Mouse (Mus musculus): ENCODE data around the gene Hoxc10. TPM values are rescaled to one million over a fixed set of nuclear protein-coding genes. Genes with fewer than 3 reads are reported as not detected.

The Hoxc10 gene
- polyA plus RNA-seq, 1 experiment from 2014 or later: not detected

DNA sequence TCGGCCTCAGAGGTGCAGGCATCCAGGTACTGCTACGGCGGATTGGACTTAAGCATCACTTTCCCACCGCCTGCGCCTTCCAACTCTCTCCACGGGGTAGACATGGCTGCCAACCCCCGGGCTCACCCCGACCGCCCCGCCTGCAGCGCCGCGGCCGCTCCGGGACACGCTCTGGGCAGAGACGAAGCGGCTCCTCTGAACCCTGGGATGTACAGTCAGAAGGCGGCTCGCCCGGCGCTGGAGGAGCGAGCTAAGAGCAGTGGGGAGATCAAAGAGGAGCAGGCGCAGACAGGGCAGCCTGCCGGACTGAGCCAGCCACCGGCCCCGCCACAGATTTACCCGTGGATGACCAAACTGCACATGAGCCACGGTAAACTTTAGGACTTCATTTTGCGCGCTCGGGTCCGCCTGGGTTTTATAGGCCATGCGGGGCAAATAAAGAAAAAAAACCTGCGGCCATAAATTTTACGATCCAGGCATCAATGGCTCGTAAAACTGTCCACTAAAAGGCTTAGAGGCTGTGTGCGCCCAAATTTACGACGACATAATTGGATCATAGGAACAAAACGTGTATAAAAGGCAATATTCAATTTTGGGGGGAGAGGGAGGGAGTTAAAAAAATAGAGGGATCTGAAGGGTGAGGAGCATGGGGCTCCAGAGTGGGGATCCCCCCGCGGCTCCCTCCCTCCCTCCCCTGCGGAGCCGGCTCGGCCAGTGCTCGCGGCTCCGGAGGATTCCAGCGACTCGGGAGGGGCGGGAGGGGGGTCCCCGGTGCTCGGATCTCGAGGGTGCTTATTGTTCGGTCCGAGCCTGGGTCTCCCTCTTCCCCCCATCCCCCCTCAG, 47.8 kb downstream of the Hoxc10 start:
- peak; percentile 56; the same call in 1 of the 2 replicates for ATAC-seq (replicated peaks)
- peaks cover 98% of the 10 kb centered on the region for H3K27me3 ChIP-seq (replicated peaks)
- no peak overlapping the region for H3K27ac ChIP-seq

DNA sequence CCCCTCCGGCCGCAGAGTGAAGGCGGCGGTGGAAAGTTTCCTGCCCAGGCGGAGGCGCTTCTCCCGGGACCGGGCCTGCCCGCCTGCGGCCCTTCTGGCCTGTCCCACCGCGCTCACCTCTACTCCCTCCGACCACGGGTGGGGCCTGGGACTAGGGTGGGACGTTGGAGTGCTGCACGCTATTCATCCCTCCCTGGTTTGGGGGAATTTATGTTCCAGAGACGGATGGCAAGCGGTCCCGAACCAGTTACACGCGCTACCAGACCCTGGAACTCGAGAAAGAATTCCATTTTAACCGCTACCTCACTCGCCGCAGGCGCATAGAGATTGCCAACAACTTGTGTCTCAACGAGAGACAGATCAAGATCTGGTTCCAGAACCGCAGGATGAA, 48.4 kb downstream of the Hoxc10 start:
- no peak overlapping the region for H3K4me2 ChIP-seq
- no peak overlapping the region for H3K9ac ChIP-seq
- H3K27ac ChIP-seq: no peak overlapping the region

More for the DNA sequence above, 47.8 kb downstream of the Hoxc10 start:
- Histone ChIP-seq H3K4me2 (peak overlapping the region; percentile 29), H3K36me3 (replicated peaks) (no peaks in the 10 kb centered on the region), H3K9ac (no peak overlapping the region), H3K4me3 (peak overlapping the region; percentile 16), H3K9me3 (no peaks in the 10 kb centered on the region), H3K4me1 (peaks cover 7% of the 10 kb centered on the region; the same call in 1 of the 2 replicates)
- under 1% methylated on average over 57 of the region's 57 CpGs for WGBS

GRCm38 (mm10) chr15:103015406-103016166, 49.0 kb downstream of the Hoxc10 start:
- no peak overlapping the region for H3K4me3 ChIP-seq
- H3K4me2 ChIP-seq: no peak overlapping the region
- no peak overlapping the region for H3K27ac ChIP-seq
- H3K36me3 ChIP-seq (replicated peaks): no peaks in the 10 kb centered on the region
- H3K9me3 ChIP-seq: no peaks in the 10 kb centered on the region
- H3K4me1 ChIP-seq: peaks cover 7% of the 10 kb centered on the region; the same call in 1 of the 2 replicates
- H3K27me3 ChIP-seq (replicated peaks): peaks cover 98% of the 10 kb centered on the region
- ATAC-seq (replicated peaks): no peak
- H3K9ac ChIP-seq: no peak overlapping the region
- 1% methylated on average over 19 of the region's 19 CpGs for whole genome bisulfite sequencing

More for the DNA sequence above, 48.4 kb downstream of the Hoxc10 start:
- no peaks in the 10 kb centered on the region for H3K9me3 ChIP-seq
- H3K4me1 ChIP-seq: peaks cover 7% of the 10 kb centered on the region; the same call in 1 of the 2 replicates
- no peak overlapping the region for H3K4me3 ChIP-seq
- ATAC-seq (replicated peaks): no peak
- no peaks in the 10 kb centered on the region for H3K36me3 ChIP-seq (replicated peaks)
- 1% methylated on average over 28 of the region's 28 CpGs for WGBS
- peaks cover 98% of the 10 kb centered on the region for H3K27me3 ChIP-seq (replicated peaks)

GRCm38 (mm10) chr15:103018636-103019035, 52.0 kb downstream of the Hoxc10 start, which contains the start of gene Hoxc4:
Gene Hoxc4, plus strand, starts transcription at chr15:103018934.
- no peak within 1 kb of the TSS for H3K4me2 ChIP-seq
- H3K9me3 ChIP-seq: no peaks in the 10 kb centered on the region
- peaks cover 99% of the 10 kb centered on the region for H3K27me3 ChIP-seq (replicated peaks)
- H3K4me3 ChIP-seq: no peak within 1 kb of the TSS
- no peak within 1 kb of the TSS for H3K27ac ChIP-seq
- ATAC-seq (replicated peaks): no peak
- WGBS: 4% methylated on average over 9 of the region's 9 CpGs
- no peak within 1 kb of the TSS for H3K9ac ChIP-seq
- H3K36me3 ChIP-seq (replicated peaks): no peaks in the 10 kb centered on the region
- H3K4me1 ChIP-seq: peaks cover 7% of the 10 kb centered on the region; the same call in 1 of the 2 replicates

GRCm38 (mm10) chr15:103020899-103021418, 54.4 kb downstream of the Hoxc10 start:
- no peak for ATAC-seq (replicated peaks)
- H3K4me2 ChIP-seq: no peak overlapping the region
- peaks cover 99% of the 10 kb centered on the region for H3K27me3 ChIP-seq (replicated peaks)
- WGBS: 0% methylated on average over 8 of the region's 8 CpGs
- no peak overlapping the region for H3K4me3 ChIP-seq
- H3K9me3 ChIP-seq: no peaks in the 10 kb centered on the region
- H3K27ac ChIP-seq: no peak overlapping the region
- H3K4me1 ChIP-seq: no peaks in the 10 kb centered on the region
- no peak overlapping the region for H3K9ac ChIP-seq
- H3K36me3 ChIP-seq (replicated peaks): no peaks in the 10 kb centered on the region

MicroRNAs within 50 kb of the gene (microRNA counts, 519-probe panel; counts per million panel counts)
- microRNA mmu-miR-615-3p: not detected
- not detected for microRNA mmu-miR-615-5p

Small RNAs within 50 kb of the gene (microRNA-seq; reads per million reads assigned to microRNA genes)
- 1.1 reads per million for gene Mir196a-2
- 33.1 reads per million, percentile 41 among the genes with 10 or more reads in this experiment for gene Mir615

Other genes starting within 250 kb of the Hoxc10 start
- 41.9 and 43.0 TPM in 2 replicates for gene Calcoco1, start 244.6 kb upstream of the Hoxc10 start, polyA plus RNA-seq (2015; fragmentation: Nextera tagmentation; extraction: Ambion mirVana)
- not detected in 2 replicates for gene Hoxc13, start 45.7 kb upstream of the Hoxc10 start, polyA plus RNA-seq (2015; fragmentation: Nextera tagmentation; extraction: Ambion mirVana)
- not detected in 2 replicates for gene Hoxc12, start 30.0 kb upstream of the Hoxc10 start, polyA plus RNA-seq (2015; fragmentation: Nextera tagmentation; extraction: Ambion mirVana)
- not detected in 2 replicates for gene Hoxc11, start 12.4 kb upstream of the Hoxc10 start, polyA plus RNA-seq (2015; fragmentation: Nextera tagmentation; extraction: Ambion mirVana)
- gene Hoxc5, start 647 bp downstream of the Hoxc10 start, polyA plus RNA-seq (2015; fragmentation: Nextera tagmentation; extraction: Ambion mirVana): 0.09 TPM in 1 of 2 replicates, not detected in the other
- not detected in 2 replicates for gene Hoxc9, start 9.6 kb downstream of the Hoxc10 start, polyA plus RNA-seq (2015; fragmentation: Nextera tagmentation; extraction: Ambion mirVana)
- not detected in 2 replicates for gene Hoxc8, start 23.8 kb downstream of the Hoxc10 start, polyA plus RNA-seq (2015; fragmentation: Nextera tagmentation; extraction: Ambion mirVana)
- not detected in 2 replicates for gene Hoxc6, start 31.5 kb downstream of the Hoxc10 start, polyA plus RNA-seq (2015; fragmentation: Nextera tagmentation; extraction: Ambion mirVana)
- 0.08 TPM in 1 of 2 replicates, not detected in the other for gene Hoxc4, start 52.1 kb downstream of the Hoxc10 start, polyA plus RNA-seq (2015; fragmentation: Nextera tagmentation; extraction: Ambion mirVana)
- gene Smug1, start 200.3 kb downstream of the Hoxc10 start, polyA plus RNA-seq (2015; fragmentation: Nextera tagmentation; extraction: Ambion mirVana): 23.4 and 24.2 TPM in 2 replicates

Measured in midbrain, embryonic 15.5 days (tissue).